Mouse (Mus musculus) heart, postnatal 0 days (tissue): Measurements from ENCODE around the gene Fndc1. TPM values are rescaled to one million over a fixed set of nuclear protein-coding genes. Genes with fewer than 3 reads are reported as not detected.

Experiments
- ATAC-seq: fragments of 200-750 bp; cut with Nextera tagmentation; 2 replicates; pipeline ENCODE4 v1.8.0; 2017; ENCODE audit warnings: low read depth, moderate number of reproducible peaks, moderate library complexity; ENCODE audit not compliant: insufficient read depth
- DNase-seq: peaks from one replicate; pipeline ENCODE4 v3.0.0-alpha.2; 2016; ENCODE audit warnings: low spot score
- H3K27ac ChIP-seq: fragments of 300-500 bp; sonication (generic); 2 replicates; pipeline ENCODE4 v1.5.1; 2014; ENCODE audit warnings: low read depth, mild to moderate bottlenecking
- H3K27me3 ChIP-seq: fragments of 300-500 bp; sonication (generic); 2 replicates; pipeline ENCODE4 v1.6.1; 2014; ENCODE audit warnings: low read length, mixed read lengths; ENCODE audit not compliant: control insufficient read depth, insufficient read depth
- H3K36me3 ChIP-seq: fragments of 300-500 bp; sonication (generic); replicated peaks from 2 replicates; pipeline ENCODE4 v1.6.1; 2014; ENCODE audit warnings: low read length, mixed read lengths; ENCODE audit not compliant: control insufficient read depth, insufficient read depth
- H3K4me1 ChIP-seq: fragments of 300-500 bp; sonication (generic); 2 replicates; pipeline ENCODE4 v1.6.1; 2014; ENCODE audit warnings: antibody characterized with exemption; ENCODE audit not compliant: control insufficient read depth, insufficient read depth
- H3K4me2 ChIP-seq: fragments of 300-500 bp; sonication (generic); 2 replicates; pipeline ENCODE4 v1.6.1; 2014; ENCODE audit warnings: low read depth, mild to moderate bottlenecking, low read length, moderate library complexity
- H3K4me3 ChIP-seq: fragments of 300-500 bp; sonication (generic); 2 replicates; pipeline ENCODE4 v1.5.1; 2014; ENCODE audit warnings: low read depth, low read length
- H3K9ac ChIP-seq: fragments of 300-500 bp; sonication (generic); replicated peaks from 2 replicates; pipeline ENCODE4 v1.6.1; 2014; ENCODE audit warnings: low read depth, low read length, mixed read lengths
- H3K9me3 ChIP-seq: fragments of 300-500 bp; sonication (generic); replicated peaks from 2 replicates; pipeline ENCODE4 v1.6.1; 2016; ENCODE audit warnings: low read length; ENCODE audit not compliant: control insufficient read depth
- CTCF ChIP-seq: IDR thresholded peaks from 2 replicates; pipeline ENCODE4 v1.5.1; 2016; ENCODE audit warnings: antibody characterized with exemption, control low read depth, low read depth
- EP300 ChIP-seq: IDR thresholded peaks from 2 replicates; pipeline ENCODE4 v1.6.1; 2016; ENCODE audit warnings: antibody characterized with exemption, low read depth
- WGBS: fragments of 180-500 bp; shearing (Covaris S2); extraction: QIAGEN DNeasy Blood & Tissue Kit; methylation state at CpG from one replicate; pipeline ENCODE4 v1.1.7; 2014; 5-methylcytosine and 5-hydroxymethylcytosine counted together
- polyA plus RNA-seq: library from polyadenylated mRNA; unstranded; fragments of >200 nt; fragmentation: Nextera tagmentation; extraction: Ambion mirVana; gene quantifications from 2 replicates; pipeline ENCODE4 v1.2.1, GENCODE M21; 2015
- total RNA-seq: library from RNA; depleted of rRNA; stranded (reverse); fragments of >200 nt; gene quantifications from 2 replicates; pipeline ENCODE4 v1.2.3, GENCODE M21; 2014; ENCODE audit warnings: low replicate concordance

Fndc1 gene
- total and polyA plus RNA-seq, 2 experiments from 2014 or later = 22.1 to 30.5 TPM

GRCm38 (mm10) chr17:7850246-7850645 is 23.1 kb upstream of the Fndc1 start:
- no peaks in the 10 kb centered on the region for H3K27me3 ChIP-seq
- no peak for ATAC-seq
- no peak overlapping the region for H3K27ac ChIP-seq
- DNase-seq = no peak
- H3K4me1 ChIP-seq = no peaks in the 10 kb centered on the region
- TF ChIP-seq CTCF (no peak), EP300 (no peak)
- no peaks in the 10 kb centered on the region for H3K9me3 ChIP-seq
- H3K4me3 ChIP-seq = no peak overlapping the region
- WGBS = 89% methylated on average over 6 of the region's 6 CpGs
- no peak overlapping the region for H3K9ac ChIP-seq
- H3K4me2 ChIP-seq = no peak overlapping the region
- no peaks in the 10 kb centered on the region for H3K36me3 ChIP-seq

GRCm38 (mm10) chr17:7840505-7841290 is 13.6 kb upstream of the Fndc1 start:
- Histone ChIP-seq H3K4me1 (0 out of 2 replicates have a peak, but pooled peaks cover 3% of the 10 kb centered on the region), H3K4me2 (no peak overlapping the region), H3K4me3 (no peak overlapping the region), H3K27ac (no peak overlapping the region), H3K36me3 (no peaks in the 10 kb centered on the region), H3K27me3 (no peaks in the 10 kb centered on the region), H3K9ac (no peak overlapping the region), H3K9me3 (no peaks in the 10 kb centered on the region)
- WGBS = 43% methylated on average over 12 of the region's 12 CpGs
- ATAC-seq = peak; percentile 77
- peak; percentile 89 for DNase-seq
- TF ChIP-seq EP300 (peak; percentile 74), CTCF (no peak)

GRCm38 (mm10) chr17:7827586-7827985 is 484 bp upstream of the Fndc1 start:
- peaks cover 47% of the 10 kb centered on the region for H3K27me3 ChIP-seq

GRCm38 (mm10) chr17:7825416-7825815 is 1.7 kb downstream of the Fndc1 start:
- Histone ChIP-seq H3K4me3 (peak overlapping the region; percentile 56; the same call in 1 of the 2 replicates), H3K4me2 (peak overlapping the region; percentile 84), H3K4me1 (0 out of 2 replicates have a peak, but pooled peaks cover 17% of the 10 kb centered on the region), H3K27ac (no peak overlapping the region), H3K9ac (no peak overlapping the region), H3K9me3 (no peaks in the 10 kb centered on the region), H3K36me3 (no peaks in the 10 kb centered on the region), H3K27me3 (peaks cover 53% of the 10 kb centered on the region)
- no peak for TF ChIP-seq CTCF
- TF ChIP-seq EP300 = no peak
- 19% methylated on average over 9 of the region's 9 CpGs for WGBS
- ATAC-seq = peak; percentile 74
- peak; percentile 68 for DNase-seq

More at GRCm38 (mm10) chr17:7827586-7827985, 484 bp upstream of the Fndc1 start:
- H3K36me3 ChIP-seq = no peaks in the 10 kb centered on the region
- H3K9me3 ChIP-seq = no peaks in the 10 kb centered on the region
- H3K27ac ChIP-seq = no peak overlapping the region
- H3K9ac ChIP-seq = no peak overlapping the region
- ATAC-seq (no peak), DNase-seq (no peak)
- peak overlapping the region; percentile 56 for H3K4me3 ChIP-seq
- 14% methylated on average over 16 of the region's 16 CpGs for WGBS
- no peak for TF ChIP-seq EP300
- no peak for TF ChIP-seq CTCF
- 0 out of 2 replicates have a peak, but pooled peaks cover 17% of the 10 kb centered on the region for H3K4me1 ChIP-seq
- H3K4me2 ChIP-seq = peak overlapping the region; percentile 84

- no peak overlapping the region for H3K27ac ChIP-seq
- H3K9me3 ChIP-seq = no peaks in the 10 kb centered on the region
- DNase-seq (peak; percentile 36), ATAC-seq (no peak)
- H3K27me3 ChIP-seq = peaks cover 24% of the 10 kb centered on the region
- H3K9ac ChIP-seq = no peak overlapping the region
- WGBS = 31% methylated on average over 17 of the region's 17 CpGs
- no peaks in the 10 kb centered on the region for H3K36me3 ChIP-seq
- peak; percentile 77 for TF ChIP-seq CTCF
- TF ChIP-seq EP300 = no peak
- no peak overlapping the region for H3K4me3 ChIP-seq
- 0 out of 2 replicates have a peak, but pooled peaks cover 5% of the 10 kb centered on the region for H3K4me1 ChIP-seq
- no peak overlapping the region for H3K4me2 ChIP-seq
Observed at GRCm38 (mm10) chr17:7821553-7822186, 5.4 kb downstream of the Fndc1 start.
